Mouse (Mus musculus): ENCODE data around the gene Car11. TPM values are rescaled to one million over a fixed set of nuclear protein-coding genes. Genes with fewer than 3 reads are reported as not detected.
"Not testable (repeated sequence)": the region's sequence is repeated elsewhere in the genome, so short reads cannot be mapped to it uniquely, and the experiment has no call there.

The Car11 gene
- polyA plus RNA-seq (2015; fragmentation: Nextera tagmentation; extraction: Ambion mirVana) = 40.1 and 64.4 TPM in 2 replicates

- under 1% methylated on average over 36 of the region's 36 CpGs for WGBS
- Histone ChIP-seq H3K4me2 (ENCODE audit: low read length) (peak within 1 kb of the TSS; percentile 84), H3K27ac (ENCODE audit: low read length) (peak within 1 kb of the TSS; percentile 72), H3K9me3 (ENCODE audit: control insufficient read depth, low read length) (no peaks in the 10 kb centered on the region), H3K4me1 (replicated peaks; ENCODE audit: control insufficient read depth, insufficient read depth, low read length) (peaks cover 34% of the 10 kb centered on the region), H3K9ac (replicated peaks; ENCODE audit: low read depth, low read length) (peak within 1 kb of the TSS; percentile 74), H3K36me3 (ENCODE audit: control insufficient read depth, insufficient read depth) (no peaks in the 10 kb centered on the region), H3K4me3 (replicated peaks; ENCODE audit: low read length) (peak within 1 kb of the TSS; percentile 55), H3K27me3 (replicated peaks; ENCODE audit: control insufficient read depth, insufficient read depth, low read length) (peaks cover 17% of the 10 kb centered on the region)
- no peak; the same call in 1 of the 2 replicates for ATAC-seq
Measured at GRCm38 (mm10) chr7:45699523-45700141, at the start of gene Car11. Car11 (plus strand) TSS chr7:45699843.

GRCm38 (mm10) chr7:45650484-45650883 is 49.2 kb upstream of the Car11 start:
- not testable (repeated sequence) for H3K4me2 ChIP-seq (ENCODE audit: low read length); H3K27ac ChIP-seq (ENCODE audit: low read length); H3K4me1 ChIP-seq (replicated peaks; ENCODE audit: control insufficient read depth, insufficient read depth, low read length); ATAC-seq; H3K9ac ChIP-seq (replicated peaks; ENCODE audit: low read depth, low read length); H3K9me3 ChIP-seq (ENCODE audit: control insufficient read depth, low read length); H3K4me3 ChIP-seq (replicated peaks; ENCODE audit: low read length); H3K27me3 ChIP-seq (replicated peaks; ENCODE audit: control insufficient read depth, insufficient read depth, low read length); H3K36me3 ChIP-seq (ENCODE audit: control insufficient read depth, insufficient read depth)
- WGBS = 95% methylated on average over 19 of the region's 20 CpGs

- ATAC-seq = peak; percentile 36; the same call in 1 of the 2 replicates
- H3K27me3 ChIP-seq (replicated peaks; ENCODE audit: control insufficient read depth, insufficient read depth, low read length) = no peaks in the 10 kb centered on the region
- WGBS = 26% methylated on average over 17 of the region's 17 CpGs
- no peak overlapping the region for H3K27ac ChIP-seq (ENCODE audit: low read length)
- H3K4me1 ChIP-seq (replicated peaks; ENCODE audit: control insufficient read depth, insufficient read depth, low read length) = no peaks in the 10 kb centered on the region
- no peaks in the 10 kb centered on the region for H3K9me3 ChIP-seq (ENCODE audit: control insufficient read depth, low read length)
- H3K9ac ChIP-seq (replicated peaks; ENCODE audit: low read depth, low read length) = peak overlapping the region; percentile 39; the same call in 1 of the 2 replicates
- peak overlapping the region; percentile 26 for H3K4me2 ChIP-seq (ENCODE audit: low read length)
- H3K4me3 ChIP-seq (replicated peaks; ENCODE audit: low read length) = peak overlapping the region; percentile 8; the same call in 1 of the 2 replicates
- no peaks in the 10 kb centered on the region for H3K36me3 ChIP-seq (ENCODE audit: control insufficient read depth, insufficient read depth)
Measured at GRCm38 (mm10) chr7:45654424-45655047, 45.1 kb upstream of the Car11 start.

GRCm38 (mm10) chr7:45660746-45661478 is 38.7 kb upstream of the Car11 start:
- Histone ChIP-seq H3K9ac (replicated peaks; ENCODE audit: low read depth, low read length) (no peak overlapping the region), H3K4me3 (replicated peaks; ENCODE audit: low read length) (no peak overlapping the region), H3K36me3 (ENCODE audit: control insufficient read depth, insufficient read depth) (no peaks in the 10 kb centered on the region), H3K27me3 (replicated peaks; ENCODE audit: control insufficient read depth, insufficient read depth, low read length) (no peaks in the 10 kb centered on the region), H3K9me3 (ENCODE audit: control insufficient read depth, low read length) (no peaks in the 10 kb centered on the region), H3K27ac (ENCODE audit: low read length) (no peak overlapping the region), H3K4me1 (replicated peaks; ENCODE audit: control insufficient read depth, insufficient read depth, low read length) (no peaks in the 10 kb centered on the region), H3K4me2 (ENCODE audit: low read length) (no peak overlapping the region)
- 78% methylated on average over 11 of the region's 11 CpGs for WGBS
- no peak for ATAC-seq

- H3K36me3 ChIP-seq (ENCODE audit: control insufficient read depth, insufficient read depth); H3K9me3 ChIP-seq (ENCODE audit: control insufficient read depth, low read length); H3K4me2 ChIP-seq (ENCODE audit: low read length); H3K4me1 ChIP-seq (replicated peaks; ENCODE audit: control insufficient read depth, insufficient read depth, low read length); H3K27me3 ChIP-seq (replicated peaks; ENCODE audit: control insufficient read depth, insufficient read depth, low read length); H3K4me3 ChIP-seq (replicated peaks; ENCODE audit: low read length); H3K27ac ChIP-seq (ENCODE audit: low read length); ATAC-seq; H3K9ac ChIP-seq (replicated peaks; ENCODE audit: low read depth, low read length): not testable (repeated sequence)
- WGBS = 86% methylated on average over 6 of the region's 6 CpGs
Measured at GRCm38 (mm10) chr7:45661702-45662101, 37.9 kb upstream of the Car11 start.

GRCm38 (mm10) chr7:45665303-45666138 is 34.1 kb upstream of the Car11 start:
- Histone ChIP-seq H3K9ac (replicated peaks; ENCODE audit: low read depth, low read length) (no peak overlapping the region), H3K9me3 (ENCODE audit: control insufficient read depth, low read length) (no peaks in the 10 kb centered on the region), H3K4me3 (replicated peaks; ENCODE audit: low read length) (no peak overlapping the region), H3K36me3 (ENCODE audit: control insufficient read depth, insufficient read depth) (no peaks in the 10 kb centered on the region), H3K4me2 (ENCODE audit: low read length) (no peak overlapping the region), H3K4me1 (replicated peaks; ENCODE audit: control insufficient read depth, insufficient read depth, low read length) (no peaks in the 10 kb centered on the region), H3K27ac (ENCODE audit: low read length) (no peak overlapping the region), H3K27me3 (replicated peaks; ENCODE audit: control insufficient read depth, insufficient read depth, low read length) (no peaks in the 10 kb centered on the region)
- 66% methylated on average over 13 of the region's 13 CpGs for WGBS
- no peak for ATAC-seq

- H3K27me3 ChIP-seq (replicated peaks; ENCODE audit: control insufficient read depth, insufficient read depth, low read length) = no peaks in the 10 kb centered on the region
- H3K4me2 ChIP-seq (ENCODE audit: low read length) = no peak within 1 kb of the TSS
- WGBS = 88% methylated on average over 7 of the region's 7 CpGs
- no peaks in the 10 kb centered on the region for H3K36me3 ChIP-seq (ENCODE audit: control insufficient read depth, insufficient read depth)
- no peak for ATAC-seq
- no peaks in the 10 kb centered on the region for H3K4me1 ChIP-seq (replicated peaks; ENCODE audit: control insufficient read depth, insufficient read depth, low read length)
- H3K27ac ChIP-seq (ENCODE audit: low read length) = no peak within 1 kb of the TSS
- H3K4me3 ChIP-seq (replicated peaks; ENCODE audit: low read length) = no peak within 1 kb of the TSS
- no peak within 1 kb of the TSS for H3K9ac ChIP-seq (replicated peaks; ENCODE audit: low read depth, low read length)
- H3K9me3 ChIP-seq (ENCODE audit: control insufficient read depth, low read length) = no peaks in the 10 kb centered on the region
Measured at GRCm38 (mm10) chr7:45666161-45666560, 33.5 kb upstream of the Car11 start, which contains the start of gene Fut2. Fut2 (minus strand) TSS chr7:45666394.

GRCm38 (mm10) chr7:45667761-45668160 is 31.9 kb upstream of the Car11 start:
- Histone ChIP-seq H3K36me3 (ENCODE audit: control insufficient read depth, insufficient read depth) (no peaks in the 10 kb centered on the region), H3K4me3 (replicated peaks; ENCODE audit: low read length) (no peak overlapping the region), H3K27ac (ENCODE audit: low read length) (no peak overlapping the region), H3K4me1 (replicated peaks; ENCODE audit: control insufficient read depth, insufficient read depth, low read length) (no peaks in the 10 kb centered on the region), H3K9ac (replicated peaks; ENCODE audit: low read depth, low read length) (no peak overlapping the region), H3K4me2 (ENCODE audit: low read length) (no peak overlapping the region), H3K9me3 (ENCODE audit: control insufficient read depth, low read length) (no peaks in the 10 kb centered on the region), H3K27me3 (replicated peaks; ENCODE audit: control insufficient read depth, insufficient read depth, low read length) (no peaks in the 10 kb centered on the region)
- 68% methylated on average over 14 of the region's 14 CpGs for WGBS
- ATAC-seq = no peak

- no peak for ATAC-seq
- Histone ChIP-seq H3K4me2 (ENCODE audit: low read length) (no peak overlapping the region), H3K9ac (replicated peaks; ENCODE audit: low read depth, low read length) (no peak overlapping the region), H3K27ac (ENCODE audit: low read length) (no peak overlapping the region), H3K36me3 (ENCODE audit: control insufficient read depth, insufficient read depth) (no peaks in the 10 kb centered on the region), H3K4me1 (replicated peaks; ENCODE audit: control insufficient read depth, insufficient read depth, low read length) (no peaks in the 10 kb centered on the region), H3K4me3 (replicated peaks; ENCODE audit: low read length) (no peak overlapping the region), H3K27me3 (replicated peaks; ENCODE audit: control insufficient read depth, insufficient read depth, low read length) (no peaks in the 10 kb centered on the region), H3K9me3 (ENCODE audit: control insufficient read depth, low read length) (no peaks in the 10 kb centered on the region)
- 97% methylated on average over 9 of the region's 9 CpGs for WGBS
Measured at GRCm38 (mm10) chr7:45668921-45669320, 30.7 kb upstream of the Car11 start.
